20 mouse cellular contexts compared by ENCODE assay signal in genomic region chr3:94038241-94038640, GRCm38 (mm10). TPM values are rescaled to one million over a fixed set of nuclear protein-coding genes. Genes with fewer than 3 reads are reported as not detected.
"Had no signal": no experiment of that assay in that cellular context is flagged by ENCODE, and none has a peak within 500 bp of the region (broad histone marks: within the 10 kb centered on the region; RNA-seq: fewer than 3 reads in every experiment).

No protein-coding gene starts in this region.

RNA-seq across cellular contexts. Expression of gene Gm9125, which starts 16.4 kb away (rescaled TPM):
- polyA plus RNA-seq: cerebellum, adult 2 months; cortical plate, adult 2 months; embryonic facial prominence, embryonic 10.5 days; embryonic facial prominence, embryonic 11.5 days; embryonic facial prominence, embryonic 12.5 days; embryonic facial prominence, embryonic 13.5 days; embryonic facial prominence, embryonic 14.5 days; embryonic facial prominence, embryonic 15.5 days; erythroblast, embryonic 14.5 days; forebrain, embryonic 10.5 days; forebrain, embryonic 11.5 days; forebrain, embryonic 12.5 days; forebrain, embryonic 13.5 days; forebrain, embryonic 14.5 days; forebrain, embryonic 15.5 days; forebrain, embryonic 16.5 days; forebrain, postnatal 0 days; frontal cortex, adult 2 months; gonadal fat pad, adult 2 months; heart, adult 2 months had no signal

RNA-seq across cellular contexts. Expression of gene Gm10697, which starts 34.2 kb away (rescaled TPM):
- polyA plus RNA-seq: cerebellum, adult 2 months; cortical plate, adult 2 months; embryonic facial prominence, embryonic 10.5 days; embryonic facial prominence, embryonic 11.5 days; embryonic facial prominence, embryonic 12.5 days; embryonic facial prominence, embryonic 13.5 days; embryonic facial prominence, embryonic 14.5 days; embryonic facial prominence, embryonic 15.5 days; erythroblast, embryonic 14.5 days; forebrain, embryonic 10.5 days; forebrain, embryonic 11.5 days; forebrain, embryonic 12.5 days; forebrain, embryonic 13.5 days; forebrain, embryonic 14.5 days; forebrain, embryonic 15.5 days; forebrain, embryonic 16.5 days; forebrain, postnatal 0 days; frontal cortex, adult 2 months; gonadal fat pad, adult 2 months; heart, adult 2 months had no signal
